Mouse (Mus musculus) C2C12 (cell line): Measurements from ENCODE around the gene Myo6.

Experiments
- CTCF ChIP-seq: IDR thresholded peaks from one replicate; pipeline ENCODE4 v1.5.1; 2011; ENCODE audit not compliant: control insufficient read depth, insufficient read depth, insufficient read length
- MAX ChIP-seq: IDR thresholded peaks from one replicate; pipeline ENCODE4 v1.6.1; 2011; ENCODE audit warnings: mild to moderate bottlenecking, control low read depth
- MYOD1 ChIP-seq: IDR thresholded peaks from one replicate; pipeline ENCODE4 v1.6.1; 2011; ENCODE audit warnings: low read depth; ENCODE audit not compliant: control insufficient read depth, insufficient read length
- MYOG ChIP-seq: IDR thresholded peaks from one replicate; pipeline ENCODE4 v1.6.1; 2011; ENCODE audit not compliant: control insufficient read depth, insufficient read length; ENCODE audit errors: extremely low read depth
- USF1 ChIP-seq: IDR thresholded peaks from one replicate; pipeline ENCODE4 v1.6.1; 2011; ENCODE audit warnings: low read depth, mild to moderate bottlenecking, control low read depth, moderate library complexity

- TF ChIP-seq CTCF (no peak), USF1 (no peak), MYOG (no peak), MYOD1 (no peak), MAX (no peak)
These were observed 31.3 kb downstream of the Myo6 start for GRCm38 (mm10) chr9:80196161-80196560.
